Mouse (Mus musculus) CD4-positive, CD25-positive, alpha-beta regulatory T cell, adult 2 months (primary cell): ENCODE measurements around the gene Fam166a.
A peak's percentile ranks its signal among the peaks of the same experiment; 100 is the strongest.
"Not testable (repeated sequence)": the region's sequence is repeated elsewhere in the genome, so short reads cannot be mapped to it uniquely, and the experiment has no call there.

Experiments used
- DNase-seq: peaks from one replicate; pipeline ENCODE4 v3.0.0-alpha.2; 2012; ENCODE audit warnings: low read depth, low spot score

Gene Fam166a

DNA sequence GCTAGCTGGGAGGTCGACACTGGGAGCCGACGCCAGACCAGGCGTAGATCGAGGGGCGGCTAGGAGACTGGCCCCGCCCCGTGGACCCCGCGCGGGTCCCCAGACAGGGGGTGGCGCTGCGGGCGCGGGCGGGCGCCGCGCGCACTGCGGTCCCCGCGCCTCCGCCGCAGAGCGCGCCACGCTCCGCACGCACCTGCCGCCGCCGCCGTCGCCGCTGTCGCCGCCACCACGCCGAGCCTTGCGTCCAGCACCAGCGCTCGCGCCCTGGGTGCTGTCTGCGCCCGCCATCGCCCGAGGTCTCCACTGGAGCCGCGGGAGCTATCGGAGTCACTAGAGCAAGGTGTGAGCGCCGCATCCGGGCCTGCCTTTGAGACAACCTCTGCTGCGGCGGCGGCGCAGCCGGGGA is 23.6 kb downstream of the Fam166a start, which contains the start of the genes Rnf208 and Cysrt1:
Gene Rnf208 (plus strand): TSS at position 155 of the 406 bp plus-strand sequence.
Gene Cysrt1 (minus strand): TSS at position 352 of the 406 bp plus-strand sequence.
- peak; percentile 66 for DNase-seq

DNA sequence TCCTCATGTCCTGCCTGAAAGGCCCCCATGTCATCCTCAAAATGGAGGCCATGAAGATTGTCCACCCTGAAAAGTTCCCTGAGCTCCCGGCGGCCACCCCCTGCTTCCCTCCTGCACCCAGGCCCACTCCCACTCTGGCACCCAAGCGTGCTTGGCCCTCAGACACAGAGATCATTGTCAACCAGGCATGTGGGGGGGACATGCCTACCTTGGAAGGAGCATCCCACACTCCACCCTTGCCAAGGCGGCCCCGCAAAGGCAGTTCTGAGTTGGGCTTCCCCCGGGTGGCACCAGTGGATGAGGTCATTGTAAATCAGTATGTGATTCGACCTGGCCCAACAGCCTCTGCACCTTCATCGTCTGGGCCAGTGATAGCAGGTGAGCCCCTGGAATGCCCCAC is 24.8 kb downstream of the Fam166a start:
- no peak for DNase-seq

DNA sequence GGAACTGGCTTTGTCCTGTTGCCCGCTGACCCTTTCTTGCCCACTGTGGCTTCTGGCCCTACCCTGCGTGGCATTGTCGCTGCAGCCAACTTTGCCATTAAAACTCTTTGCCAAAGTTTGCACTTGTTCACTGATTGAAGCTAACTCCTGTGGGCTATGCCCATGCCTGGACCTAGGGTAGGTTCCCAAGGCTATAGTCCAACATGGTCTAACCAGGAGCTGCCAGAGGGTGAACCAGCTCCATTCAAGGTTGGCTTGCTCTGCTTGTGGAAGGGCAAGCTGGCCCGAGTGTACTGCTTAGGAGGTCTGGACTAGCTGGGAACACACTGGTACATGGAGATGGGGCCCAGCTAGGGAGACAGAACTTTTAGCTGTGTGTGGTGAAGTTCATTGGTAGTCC is 25.6 kb downstream of the Fam166a start:
- no peak for DNase-seq

DNA sequence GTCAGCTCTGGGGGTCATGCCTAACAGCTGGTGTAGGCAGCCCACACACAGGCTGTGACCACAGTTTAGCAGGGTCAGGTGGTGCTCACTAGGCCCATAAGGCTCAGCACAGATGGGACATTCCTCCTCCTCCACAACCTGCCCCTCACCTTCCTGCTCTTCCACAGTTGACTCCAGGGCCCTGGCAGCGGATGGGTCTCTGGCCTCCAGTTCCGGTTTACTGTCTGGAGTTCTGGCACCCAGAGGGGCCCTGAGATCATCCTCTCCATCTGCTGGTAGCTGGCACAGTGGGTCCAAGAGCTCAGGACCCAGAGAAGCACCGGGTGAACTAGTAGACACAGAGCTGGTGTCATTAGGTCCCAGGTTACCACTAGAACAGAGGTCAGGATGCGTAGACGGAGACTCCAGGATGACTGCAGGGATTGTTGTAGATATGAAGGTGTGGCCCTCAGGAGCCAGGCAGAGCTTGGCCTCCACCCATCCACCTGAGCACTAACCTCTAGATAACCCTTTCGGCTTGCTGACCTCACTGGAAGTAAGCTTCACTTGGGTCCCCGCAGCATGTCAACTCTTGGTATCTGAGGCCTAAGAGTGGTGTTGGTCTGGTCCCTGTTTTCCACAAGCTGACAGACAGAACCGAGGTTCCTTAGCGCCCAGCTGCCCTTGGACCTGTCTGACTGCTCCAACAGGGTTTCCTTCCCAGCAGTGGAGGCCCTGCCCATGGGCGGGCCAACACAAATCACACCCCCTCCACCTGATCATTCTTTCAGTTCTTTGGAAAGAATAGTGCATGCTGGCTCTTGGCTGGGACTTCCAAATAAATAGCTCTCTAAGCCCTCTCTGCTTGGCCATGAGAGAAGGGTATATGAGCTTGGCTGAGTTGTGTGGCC is 27.9 kb downstream of the Fam166a start, which contains the start of gene AL732309.1:
Gene AL732309.1 (minus strand): TSS at position 681 of the 890 bp plus-strand sequence.
- no peak for DNase-seq

GRCm38 (mm10) chr2:25252331-25252730 is 33.8 kb downstream of the Fam166a start:
- DNase-seq = peak; percentile 65

DNA sequence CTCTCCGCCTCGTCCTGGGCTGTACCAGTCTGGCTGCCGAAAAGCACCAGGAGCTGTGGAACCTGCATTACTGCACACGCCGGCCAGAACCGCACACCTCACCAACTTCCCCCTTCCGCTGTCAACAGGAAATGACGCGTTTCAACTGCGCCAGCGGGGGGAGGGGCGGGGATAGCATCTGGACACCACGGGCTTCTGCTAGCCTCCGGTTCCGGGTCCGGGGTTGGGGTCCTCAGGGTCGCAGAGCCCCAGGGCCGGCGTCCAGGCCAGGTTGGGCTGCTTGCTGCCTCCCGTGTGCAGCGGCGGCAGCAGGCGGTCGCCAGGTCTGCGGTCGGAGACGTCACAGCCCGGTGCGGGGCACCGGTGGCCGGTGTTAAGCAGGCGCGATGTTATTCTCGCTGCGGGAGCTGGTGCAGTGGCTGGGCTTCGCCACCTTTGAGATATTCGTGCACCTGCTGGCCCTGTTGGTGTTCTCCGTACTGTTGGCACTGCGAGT is 36.8 kb downstream of the Fam166a start, which contains the start of gene Tmem203:
Gene Tmem203 (plus strand): TSS at position 156 of the 496 bp plus-strand sequence.
- peak; percentile 95 for DNase-seq

- peak; percentile 83 for DNase-seq
Observed at GRCm38 (mm10) chr2:25256443-25257109, 38.0 kb downstream of the Fam166a start.

DNA sequence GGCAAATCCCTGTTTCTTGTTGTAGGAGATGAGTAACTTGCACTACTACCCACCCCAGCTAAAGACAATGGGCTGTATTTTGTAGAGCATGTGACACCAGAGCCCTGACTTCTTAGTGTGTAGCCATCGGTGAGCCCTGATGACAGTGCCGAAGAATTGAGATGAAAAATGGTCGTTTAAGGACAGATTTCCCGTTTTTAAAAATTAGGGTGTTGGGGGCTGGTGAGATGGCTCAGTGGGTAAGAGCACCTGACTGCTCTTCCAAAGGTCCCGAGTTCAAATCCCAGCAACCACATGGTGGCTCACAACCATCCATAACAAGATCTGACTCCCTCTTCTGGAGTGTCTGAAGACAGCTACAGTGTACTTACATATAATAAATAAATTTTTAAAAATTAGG is 38.7 kb downstream of the Fam166a start:
- not testable (repeated sequence) for DNase-seq

- DNase-seq = peak; percentile 63
Observed at GRCm38 (mm10) chr2:25258887-25259286, 40.3 kb downstream of the Fam166a start.

DNA sequence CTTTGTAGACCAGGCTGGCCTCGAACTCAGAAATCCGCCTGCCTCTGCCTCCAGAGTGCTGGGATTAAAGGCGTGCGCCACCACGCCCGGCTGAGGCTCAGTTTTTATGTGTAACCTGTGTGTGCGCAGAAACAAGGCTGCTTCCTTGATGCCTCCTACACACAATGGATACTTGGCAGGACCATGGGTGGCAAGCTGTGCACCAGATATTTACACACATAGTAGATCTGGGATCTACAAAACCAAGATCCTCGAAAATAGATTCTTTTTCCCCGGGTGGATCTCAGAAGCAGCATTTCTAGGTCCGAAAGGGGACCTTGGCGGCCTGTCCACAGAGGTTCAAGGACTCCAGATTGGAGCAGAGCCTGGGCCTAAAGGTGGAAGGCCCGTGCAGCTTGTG is 43.3 kb downstream of the Fam166a start:
- no peak for DNase-seq

DNA sequence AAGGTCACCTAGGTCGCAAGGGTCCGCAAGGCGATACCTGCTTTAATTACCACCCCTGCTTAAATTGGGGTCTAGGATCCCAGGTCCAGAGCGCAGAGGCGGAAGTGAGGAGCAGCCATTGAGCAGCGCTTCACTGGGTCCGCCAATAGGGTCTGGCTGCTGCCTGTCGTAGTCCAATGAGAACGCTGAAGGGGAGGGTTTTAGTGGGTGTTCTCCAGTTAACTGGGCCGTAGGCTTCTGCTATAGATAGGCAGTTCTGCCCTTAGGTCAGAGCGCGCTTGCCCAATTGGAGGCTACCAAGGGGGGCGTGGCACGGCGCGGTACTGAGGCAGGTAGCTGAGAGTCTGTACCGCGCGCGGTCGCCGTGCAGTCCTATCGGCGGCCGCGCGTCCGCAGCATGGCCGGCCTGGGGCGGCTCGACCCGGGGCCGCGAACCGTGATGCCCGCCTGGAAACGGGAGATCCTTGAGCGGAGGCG is 43.8 kb downstream of the Fam166a start, which contains the start of gene Tprn:
Gene Tprn (plus strand): TSS at position 328 of the 477 bp plus-strand sequence.
- peak; percentile 96 for DNase-seq

GRCm38 (mm10) chr2:25262795-25263622 is 44.5 kb downstream of the Fam166a start:
- DNase-seq = peak; percentile 81

GRCm38 (mm10) chr2:25263623-25264285 is 45.2 kb downstream of the Fam166a start:
- no peak for DNase-seq

- DNase-seq = no peak
Observed at GRCm38 (mm10) chr2:25264286-25264660, 45.7 kb downstream of the Fam166a start.

GRCm38 (mm10) chr2:25264851-25265250 is 46.3 kb downstream of the Fam166a start:
- no peak for DNase-seq

GRCm38 (mm10) chr2:25265897-25266656 is 47.5 kb downstream of the Fam166a start:
- DNase-seq = no peak

DNA sequence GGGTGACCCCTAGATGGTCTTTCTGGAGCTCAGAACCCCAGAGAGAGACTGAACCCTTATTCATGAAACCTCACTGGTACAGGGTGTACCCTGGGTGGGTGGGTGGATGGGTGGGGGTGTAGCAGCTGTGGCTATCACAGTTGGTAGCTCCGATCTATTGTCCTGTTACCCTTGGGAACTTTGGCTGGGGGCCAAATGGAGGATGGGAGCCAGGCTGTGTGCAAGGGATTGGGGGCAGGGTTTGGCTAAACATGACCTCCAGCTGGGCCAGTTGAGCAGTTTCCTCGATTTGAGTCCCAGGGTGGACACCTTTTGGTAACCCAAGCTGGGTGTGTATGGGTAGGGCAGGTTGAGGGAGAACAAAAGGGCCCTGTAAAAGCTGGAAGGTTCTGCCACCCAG is 48.2 kb downstream of the Fam166a start:
- no peak for DNase-seq

- no peak for DNase-seq
Observed at GRCm38 (mm10) chr2:25267241-25267640, 48.7 kb downstream of the Fam166a start.

DNA sequence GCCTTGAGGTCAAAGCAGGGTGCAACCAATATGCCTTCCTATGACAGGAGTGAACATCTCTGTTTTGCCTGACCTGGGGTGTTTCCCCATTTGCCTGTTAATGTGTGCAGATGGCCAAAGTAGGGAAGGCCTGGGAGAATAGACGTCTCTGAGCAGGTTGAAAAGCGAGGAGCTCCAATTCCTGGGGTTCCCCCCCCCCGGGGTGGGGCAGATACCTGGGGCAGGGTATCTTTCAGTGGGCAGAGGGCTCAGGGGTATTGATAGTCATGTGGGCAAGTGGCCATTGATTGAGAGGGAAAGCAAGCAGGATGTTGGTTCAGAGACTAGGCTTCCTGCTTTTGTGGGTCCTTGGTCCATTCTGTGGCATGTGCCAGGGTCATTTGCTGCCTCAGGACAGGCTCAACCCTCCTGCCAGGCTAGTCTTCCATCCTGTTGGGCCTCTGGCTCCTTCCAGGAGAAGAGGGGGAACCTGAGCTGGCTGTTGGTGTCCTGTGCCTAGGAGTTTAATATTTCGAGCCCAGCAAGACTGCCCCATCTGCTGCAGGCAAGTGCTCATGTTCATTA is 49.3 kb downstream of the Fam166a start:
- no peak for DNase-seq
